Mouse (Mus musculus) heart, postnatal 0 days (tissue): ENCODE data around the gene Resf1.

Experiments
- CTCF ChIP-seq: IDR thresholded peaks from 2 replicates; pipeline ENCODE4 v1.5.1; 2016; ENCODE audit warnings: antibody characterized with exemption, control low read depth, low read depth
- EP300 ChIP-seq: IDR thresholded peaks from 2 replicates; pipeline ENCODE4 v1.6.1; 2016; ENCODE audit warnings: antibody characterized with exemption, low read depth

GRCm38 (mm10) chr6:149267951-149268350 is 41.3 kb upstream of the Resf1 start:
- no peak for TF ChIP-seq CTCF
- no peak for TF ChIP-seq EP300
